Mouse (Mus musculus) CH12.LX (cell line): ENCODE data around the gene Eps15l1. TPM values are rescaled to one million over a fixed set of nuclear protein-coding genes. Genes with fewer than 3 reads are reported as not detected.

Source experiments
- DNase-seq: peaks from one replicate; pipeline ENCODE4 v3.0.0-alpha.2; 2013; ENCODE audit errors: extremely low read depth
- H3K27ac ChIP-seq: 2 replicates; pipeline ENCODE4 v1.5.1; 2012; ENCODE audit warnings: low read depth, mild to moderate bottlenecking, control low read depth, moderate library complexity; ENCODE audit not compliant: insufficient read depth
- H3K27me3 ChIP-seq: replicated peaks from 2 replicates; pipeline ENCODE3; 2012; ENCODE audit warnings: inconsistent platforms
- H3K36me3 ChIP-seq, 2 experiments: replicated peaks in 1 of 2; 2 replicates each; pipeline versions ENCODE3 to v1.6.1; 2012; ENCODE audit warnings: inconsistent platforms in 1 of 2, low read length in 1 of 2, mild to moderate bottlenecking in 1 of 2, mixed read lengths in 1 of 2, moderate library complexity in 1 of 2; ENCODE audit not compliant: control insufficient read depth in 1 of 2, insufficient read depth in 1 of 2
- H3K4me1 ChIP-seq, 2 experiments: 2 replicates each; pipeline ENCODE4 v1.6.1; 2012; ENCODE audit warnings: inconsistent platforms in 1 of 2, moderate library complexity in 1 of 2; ENCODE audit not compliant: insufficient read depth in 2 of 2, control insufficient read depth in 1 of 2
- H3K4me2 ChIP-seq: 2 replicates; pipeline ENCODE4 v1.6.1; 2012; ENCODE audit warnings: low read depth, mild to moderate bottlenecking, control low read depth; ENCODE audit not compliant: poor library complexity, insufficient read depth, severe bottlenecking
- H3K4me3 ChIP-seq, 3 experiments: fragments of 150-350 bp in 1 of 3; sonication (generic) in 1 of 3; replicated peaks in 1 of 3; 2 replicates each; pipeline versions ENCODE3 to v1.5.1; 2011 to 2012; ENCODE audit warnings: low read depth in 2 of 3, low read length in 2 of 3, mild to moderate bottlenecking in 2 of 3, moderate library complexity in 2 of 3, control low read depth in 1 of 3, improper control_type of control experiment in 1 of 3, inconsistent platforms in 1 of 3, mixed read lengths in 1 of 3; ENCODE audit not compliant: poor library complexity in 1 of 3
- H3K79me2 ChIP-seq: replicated peaks from 2 replicates; pipeline ENCODE4 v1.6.1; 2012; ENCODE audit warnings: mild to moderate bottlenecking, moderate library complexity; ENCODE audit not compliant: control insufficient read depth, poor library complexity, insufficient read depth, severe bottlenecking; ENCODE audit errors: extremely low read depth
- H3K9ac ChIP-seq: 2 replicates; pipeline ENCODE4 v1.6.1; 2012; ENCODE audit warnings: low read depth, mild to moderate bottlenecking, control low read depth, moderate library complexity; ENCODE audit not compliant: insufficient read depth
- H3K9me3 ChIP-seq: replicated peaks from 2 replicates; pipeline ENCODE3; 2012; ENCODE audit warnings: low read length, inconsistent platforms, mixed read lengths
- BHLHE40 ChIP-seq: IDR thresholded peaks from 2 replicates; pipeline ENCODE4 v1.6.1; 2011; ENCODE audit warnings: mild to moderate bottlenecking, low read depth, low read length, improper control_type of control experiment
- CHD1 ChIP-seq: IDR thresholded peaks from 2 replicates; pipeline ENCODE4 v1.6.1; 2012; ENCODE audit warnings: low read depth, low read length, improper control_type of control experiment, inconsistent platforms
- CHD2 ChIP-seq: IDR thresholded peaks from 2 replicates; pipeline ENCODE4 v1.6.1; 2011; ENCODE audit warnings: low read length, improper control_type of control experiment
- CTCF ChIP-seq, 2 experiments: IDR thresholded peaks in 1 of 2; conservative IDR thresholded peaks in 1 of 2; 2 replicates each; pipeline ENCODE4 v1.5.1; 2011 to 2012; ENCODE audit warnings: low read depth in 2 of 2, low read length in 2 of 2, improper control_type of control experiment in 1 of 2, inconsistent platforms in 1 of 2, mild to moderate bottlenecking in 1 of 2, moderate library complexity in 1 of 2
- E2F4 ChIP-seq: IDR thresholded peaks from 2 replicates; pipeline ENCODE4 v1.6.1; 2011; ENCODE audit warnings: low read depth, low read length, improper control_type of control experiment; ENCODE audit not compliant: insufficient replicate concordance
- ELF1 ChIP-seq: IDR thresholded peaks from 2 replicates; pipeline ENCODE4 v1.6.1; 2014; ENCODE audit warnings: low read depth, mild to moderate bottlenecking, inconsistent platforms, low read length, improper control_type of control experiment
- EP300 ChIP-seq: IDR thresholded peaks from 2 replicates; pipeline ENCODE4 v1.6.1; 2011; ENCODE audit warnings: low read length, improper control_type of control experiment
- ETS1 ChIP-seq: conservative IDR thresholded peaks from 2 replicates; pipeline ENCODE4 v1.6.1; 2012; ENCODE audit warnings: low read depth, mild to moderate bottlenecking, inconsistent platforms, low read length, improper control_type of control experiment, moderate library complexity
- GABPA ChIP-seq: IDR thresholded peaks from 2 replicates; pipeline ENCODE4 v1.6.1; 2012; ENCODE audit warnings: low read depth, low read length, improper control_type of control experiment, inconsistent platforms; ENCODE audit not compliant: insufficient replicate concordance
- HCFC1 ChIP-seq: IDR thresholded peaks from 2 replicates; pipeline ENCODE4 v1.6.1; 2012; ENCODE audit warnings: low read depth, mild to moderate bottlenecking, inconsistent platforms, low read length, improper control_type of control experiment
- IRF4 ChIP-seq: IDR thresholded peaks from 2 replicates; pipeline ENCODE4 v1.6.1; 2014; ENCODE audit warnings: low read depth, mild to moderate bottlenecking, inconsistent platforms, low read length, improper control_type of control experiment
- JUN ChIP-seq: IDR thresholded peaks from 2 replicates; pipeline ENCODE4 v1.6.1; 2011; ENCODE audit warnings: low read depth, mild to moderate bottlenecking, low read length, improper control_type of control experiment, moderate library complexity; ENCODE audit not compliant: insufficient read depth
- JUND ChIP-seq: conservative IDR thresholded peaks from 2 replicates; pipeline ENCODE4 v1.6.1; 2011; ENCODE audit warnings: low read depth, low read length, improper control_type of control experiment
- KAT2A ChIP-seq: IDR thresholded peaks from 2 replicates; pipeline ENCODE4 v1.6.1; 2012; ENCODE audit warnings: low read length, improper control_type of control experiment, inconsistent platforms; ENCODE audit not compliant: insufficient replicate concordance
- MAFK ChIP-seq: IDR thresholded peaks from 2 replicates; pipeline ENCODE4 v1.6.1; 2011; ENCODE audit warnings: low read length, improper control_type of control experiment; ENCODE audit not compliant: insufficient replicate concordance
- MAX ChIP-seq: IDR thresholded peaks from 2 replicates; pipeline ENCODE4 v1.6.1; 2011; ENCODE audit warnings: low read length, improper control_type of control experiment
- MAZ ChIP-seq: IDR thresholded peaks from 2 replicates; pipeline ENCODE4 v1.6.1; 2012; ENCODE audit warnings: low read depth, mild to moderate bottlenecking, inconsistent platforms, low read length, improper control_type of control experiment, moderate library complexity
- MEF2A ChIP-seq: IDR thresholded peaks from 2 replicates; pipeline ENCODE4 v1.6.1; 2014; ENCODE audit warnings: low read depth, mild to moderate bottlenecking, inconsistent platforms, low read length, improper control_type of control experiment, borderline replicate concordance
- MXI1 ChIP-seq: IDR thresholded peaks from 2 replicates; pipeline ENCODE4 v1.6.1; 2011; ENCODE audit warnings: mild to moderate bottlenecking, low read depth, low read length, improper control_type of control experiment
- MYC ChIP-seq: IDR thresholded peaks from 2 replicates; pipeline ENCODE4 v1.6.1; 2011; ENCODE audit warnings: low read depth, mild to moderate bottlenecking, improper control_type of control experiment, low read length
- NELFE ChIP-seq: IDR thresholded peaks from 2 replicates; pipeline ENCODE4 v1.6.1; 2011; ENCODE audit warnings: low read depth, low read length, improper control_type of control experiment
- NRF1 ChIP-seq: IDR thresholded peaks from 2 replicates; pipeline ENCODE4 v1.6.1; 2014; ENCODE audit warnings: low read depth, mild to moderate bottlenecking, inconsistent platforms, low read length, improper control_type of control experiment, moderate library complexity
- PAX5 ChIP-seq: IDR thresholded peaks from 2 replicates; pipeline ENCODE4 v1.6.1; 2012; ENCODE audit warnings: low read length, inconsistent platforms, mixed read lengths
- POLR2A ChIP-seq: IDR thresholded peaks from 2 replicates; pipeline ENCODE4 v1.6.1; 2011; ENCODE audit warnings: low read depth, mild to moderate bottlenecking, improper control_type of control experiment, low read length
- POLR2AphosphoS2 ChIP-seq: IDR thresholded peaks from 2 replicates; pipeline ENCODE4 v1.6.1; 2011; ENCODE audit warnings: low read depth, low read length, improper control_type of control experiment
- RAD21 ChIP-seq: IDR thresholded peaks from 2 replicates; pipeline ENCODE4 v1.6.1; 2011; ENCODE audit warnings: low read depth, mild to moderate bottlenecking, low read length, improper control_type of control experiment, moderate library complexity
- RCOR1 ChIP-seq: conservative IDR thresholded peaks from 2 replicates; pipeline ENCODE4 v1.6.1; 2012; ENCODE audit warnings: low read depth, mild to moderate bottlenecking, inconsistent platforms, low read length, improper control_type of control experiment
- SIN3A ChIP-seq: IDR thresholded peaks from 2 replicates; pipeline ENCODE4 v1.6.1; 2012; ENCODE audit warnings: low read length, improper control_type of control experiment, inconsistent platforms
- SMC3 ChIP-seq: IDR thresholded peaks from 2 replicates; pipeline ENCODE4 v1.6.1; 2011; ENCODE audit warnings: low read depth, low read length, improper control_type of control experiment
- TBP ChIP-seq: conservative IDR thresholded peaks from 2 replicates; pipeline ENCODE4 v1.6.1; 2011; ENCODE audit warnings: low read depth, low read length, improper control_type of control experiment
- TCF12 ChIP-seq: IDR thresholded peaks from 2 replicates; pipeline ENCODE4 v1.6.1; 2014; ENCODE audit warnings: low read depth, mild to moderate bottlenecking, inconsistent platforms, low read length, improper control_type of control experiment
- UBTF ChIP-seq: IDR thresholded peaks from 2 replicates; pipeline ENCODE4 v1.6.1; 2012; ENCODE audit warnings: low read depth, mild to moderate bottlenecking, inconsistent platforms, low read length, improper control_type of control experiment, moderate library complexity
- USF1 ChIP-seq: IDR thresholded peaks from 2 replicates; pipeline ENCODE4 v1.6.1; 2014; ENCODE audit warnings: low read depth, mild to moderate bottlenecking, inconsistent platforms, low read length, improper control_type of control experiment
- USF2 ChIP-seq: conservative IDR thresholded peaks from 2 replicates; pipeline ENCODE4 v1.6.1; 2011; ENCODE audit warnings: low read depth, low read length, improper control_type of control experiment
- ZC3H11A ChIP-seq: IDR thresholded peaks from 2 replicates; pipeline ENCODE4 v1.6.1; 2012; ENCODE audit warnings: low read depth, mild to moderate bottlenecking, inconsistent platforms, low read length, improper control_type of control experiment
- ZKSCAN1 ChIP-seq: IDR thresholded peaks from 2 replicates; pipeline ENCODE4 v1.6.1; 2012; ENCODE audit warnings: low read depth, inconsistent platforms, low read length, improper control_type of control experiment, borderline replicate concordance
- ZMIZ1 ChIP-seq: IDR thresholded peaks from 2 replicates; pipeline ENCODE4 v1.6.1; 2012; ENCODE audit warnings: low read depth, mild to moderate bottlenecking, inconsistent platforms, low read length, improper control_type of control experiment
- ZNF384 ChIP-seq: IDR thresholded peaks from 2 replicates; pipeline ENCODE4 v1.6.1; 2012; ENCODE audit warnings: low read depth, low read length, improper control_type of control experiment, inconsistent platforms
- dilution Hi-C: fragments of 300-500 bp; cut with MboI; formaldehyde crosslinking; loops from 2 replicates; pipeline ENCODE4 v1.14.3; 2020; ENCODE audit warnings: low sequenced_read_pairs; ENCODE audit not compliant: extremely low pct_unique_long_range_greater_than_20kb, extremely low pct_ligation_motif_present
- in situ Hi-C: fragments of 300-500 bp; cut with MboI; formaldehyde crosslinking; loops from 3 replicates; pipeline ENCODE4 v1.14.3; 2019; ENCODE audit warnings: low sequenced_read_pairs, low pct_ligation_motif_present, low pct_unique_long_range_greater_than_20kb, mixed read lengths
- polyA plus RNA-seq: library from polyadenylated mRNA; unstranded; fragments of >175 nt; gene quantifications from 2 replicates; pipeline ENCODE4 v1.2.1, GENCODE M21; 2012; ENCODE audit warnings: low read depth; ENCODE audit not compliant: insufficient read length
- total RNA-seq, 2 experiments: library from RNA; depleted of rRNA; stranded (reverse); fragments of 300-350 nt in 1 of 2; fragments of >200 nt in 1 of 2; gene quantifications; 2 replicates each; pipeline ENCODE4 v1.2.3; 2012 to 2014

Eps15l1 gene
- total and polyA plus RNA-seq, 3 experiments, result 21.7 to 49.4 (median 25.6) TPM

DNA sequence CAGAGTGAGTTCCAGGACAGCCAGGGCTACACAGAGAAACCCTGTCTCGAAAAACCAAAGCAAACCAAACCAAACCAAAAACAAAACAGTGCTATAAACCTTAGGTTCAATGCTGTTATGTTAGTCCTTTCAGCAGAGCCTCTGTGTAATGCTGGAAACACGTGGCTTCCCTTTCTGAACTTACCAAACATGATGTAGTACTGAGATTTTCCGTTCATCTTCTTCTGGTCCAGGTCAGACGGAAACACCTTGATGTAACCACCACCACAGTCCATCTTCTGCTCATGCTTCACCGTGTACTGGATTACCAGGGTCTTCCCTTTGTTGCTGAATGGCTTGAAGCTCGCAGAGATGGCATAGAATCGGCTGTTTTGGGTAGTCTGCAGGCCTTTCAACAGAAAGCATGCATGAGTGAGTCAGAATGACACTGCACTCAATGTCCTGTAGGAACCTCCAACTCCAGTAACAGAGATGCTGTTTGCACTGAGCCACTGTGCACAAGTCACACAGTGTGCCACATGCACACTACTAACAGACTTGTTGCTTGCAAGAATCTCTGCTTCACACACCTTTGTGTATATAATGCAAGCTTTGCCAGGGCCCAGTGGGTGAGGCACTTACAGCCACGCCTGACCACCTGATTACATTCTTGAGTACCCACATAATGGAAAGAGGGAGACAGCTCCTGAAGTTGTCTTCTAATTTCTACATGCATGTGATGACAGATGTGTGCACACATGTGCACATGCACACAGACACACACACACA lies 17.2 kb upstream of the Eps15l1 start:
- Histone ChIP-seq H3K27me3 (no peaks in the 10 kb centered on the region), H3K4me2 (no peak overlapping the region), H3K9ac (no peak overlapping the region), H3K79me2 (no peaks in the 10 kb centered on the region), H3K36me3 (no peaks in the 10 kb centered on the region), H3K4me3 (no peak overlapping the region), H3K4me1 (peaks cover 8 to 24% of the 10 kb centered on the region in 2 experiments), H3K9me3 (no peaks in the 10 kb centered on the region), H3K27ac (no peak overlapping the region)
- DNase-seq, result peak; percentile 41
- in situ Hi-C loops, result no loop called here
- dilution Hi-C loops, result no loop called here
- TF ChIP-seq JUN (no peak), ZKSCAN1 (no peak), SIN3A (peak; percentile 26; the same call in 1 of the 2 replicates), E2F4 (no peak), ZC3H11A (no peak), MAX (peak; percentile 96), IRF4 (no peak), RAD21 (no peak), ETS1 (no peak), MYC (peak; percentile 95), EP300 (peak; percentile 62), ELF1 (no peak), USF1 (no peak), MAZ (no peak), ZMIZ1 (no peak), HCFC1 (no peak), CHD2 (no peak), POLR2AphosphoS2 (no peak), POLR2A (no peak), KAT2A (no peak), JUND (no peak), SMC3 (no peak), UBTF (no peak), TBP (no peak), TCF12 (no peak), NELFE (no peak), NRF1 (no peak), PAX5 (no peak), RCOR1 (no peak), MXI1 (peak; percentile 80), ZNF384 (no peak), USF2 (no peak), MEF2A (no peak; the same call in 1 of the 2 replicates), CTCF (conservative IDR thresholded peaks at IDR 0.05 in 1 of 2, IDR thresholded peaks at IDR 0.05 in 1 of 2; ENCODE audit: low read depth in 2 of 2, low read length in 2 of 2) (no peak), MAFK (no peak), BHLHE40 (peak; percentile 51), CHD1 (no peak), GABPA (no peak)
